Mouse (Mus musculus) ES-Bruce4 (cell line): ENCODE measurements at regions not wholly inside any gene's neighbourhood (a gene's known extent, or its start where the extent isn't known, plus 50 kb on each side); places are given as distances from the start of the nearest gene placed in this dataset.

Source experiments
- CTCF ChIP-seq: IDR thresholded peaks from one replicate; pipeline ENCODE4 v1.8.1; 2011; ENCODE audit warnings: low read depth, low read length
- POLR2A ChIP-seq: IDR thresholded peaks from one replicate; pipeline ENCODE4 v1.8.1; 2011; ENCODE audit warnings: low read length; ENCODE audit not compliant: insufficient read depth

GRCm38 (mm10) chr7:130036235-130036634 is 444.6 kb downstream of the Wdr11 start:
- TF ChIP-seq CTCF (no peak), POLR2A (no peak)
